Mouse (Mus musculus) midbrain, embryonic 15.5 days (tissue): ENCODE results near the gene Mrpl41. TPM values are rescaled to one million over a fixed set of nuclear protein-coding genes. Genes with fewer than 3 reads are reported as not detected.
A peak's percentile ranks its signal among the peaks of the same experiment; 100 is the strongest.

Source experiments
- ATAC-seq: fragments of 200-750 bp; cut with Nextera tagmentation; replicated peaks from 2 replicates; pipeline ENCODE4 v1.8.0; 2017; ENCODE audit warnings: moderate TSS enrichment
- H3K27ac ChIP-seq: fragments of 300-500 bp; sonication (generic); 2 replicates; pipeline ENCODE4 v1.5.1; 2015; ENCODE audit warnings: mild to moderate bottlenecking, inconsistent platforms
- H3K27me3 ChIP-seq: fragments of 300-500 bp; sonication (generic); replicated peaks from 2 replicates; pipeline ENCODE4 v1.6.1; 2015; ENCODE audit warnings: inconsistent platforms
- H3K36me3 ChIP-seq: fragments of 300-500 bp; sonication (generic); replicated peaks from 2 replicates; pipeline ENCODE4 v1.6.1; 2015; ENCODE audit warnings: inconsistent platforms
- H3K4me1 ChIP-seq: fragments of 300-500 bp; sonication (generic); 2 replicates; pipeline ENCODE4 v1.6.1; 2015; ENCODE audit warnings: inconsistent platforms
- H3K4me2 ChIP-seq: fragments of 300-500 bp; sonication (generic); 2 replicates; pipeline ENCODE4 v1.6.1; 2015; ENCODE audit warnings: inconsistent platforms, mild to moderate bottlenecking, moderate library complexity
- H3K4me3 ChIP-seq: fragments of 300-500 bp; sonication (generic); 2 replicates; pipeline ENCODE4 v1.5.1; 2015; ENCODE audit warnings: mild to moderate bottlenecking, inconsistent platforms
- H3K9ac ChIP-seq: fragments of 300-500 bp; sonication (generic); 2 replicates; pipeline ENCODE4 v1.6.1; 2015; ENCODE audit warnings: mild to moderate bottlenecking, inconsistent platforms
- H3K9me3 ChIP-seq: fragments of 300-500 bp; sonication (generic); 2 replicates; pipeline ENCODE4 v1.6.1; 2016; ENCODE audit warnings: inconsistent platforms
- WGBS: fragments of 180-500 bp; shearing (Covaris S2); methylation state at CpG from one replicate; pipeline ENCODE4 v1.1.7; 2015; ENCODE audit warnings: mixed read lengths; 5-methylcytosine and 5-hydroxymethylcytosine counted together
- polyA plus RNA-seq: library from polyadenylated mRNA; unstranded; fragments of >200 nt; fragmentation: Nextera tagmentation; extraction: Ambion mirVana; gene quantifications from 2 replicates; pipeline ENCODE4 v1.2.1, GENCODE M21; 2015

Gene Mrpl41
- polyA plus RNA-seq = 139 and 148 TPM in 2 replicates

GRCm38 (mm10) chr2:24974906-24975703, at the start of gene Mrpl41:
TSS of gene Mrpl41 (minus strand) at chr2:24975098.
- peak within 1 kb of the TSS; percentile 57 for H3K9ac ChIP-seq
- WGBS = 0% methylated on average over 64 of the region's 64 CpGs

GRCm38 (mm10) chr2:25022678-25023077, 47.8 kb upstream of the Mrpl41 start:
- Histone ChIP-seq H3K36me3 (no peaks in the 10 kb centered on the region), H3K27me3 (no peaks in the 10 kb centered on the region), H3K9ac (no peak overlapping the region), H3K27ac (no peak overlapping the region), H3K4me3 (no peak overlapping the region), H3K4me1 (no peaks in the 10 kb centered on the region), H3K9me3 (no peaks in the 10 kb centered on the region), H3K4me2 (no peak overlapping the region)
- 100% methylated on average over 1 of the region's 1 CpGs for WGBS
- ATAC-seq = no peak

More at GRCm38 (mm10) chr2:24974906-24975703, at the start of gene Mrpl41:
- Histone ChIP-seq H3K4me1 (peaks cover 24% of the 10 kb centered on the region), H3K36me3 (peaks cover 17% of the 10 kb centered on the region), H3K27ac (peak within 1 kb of the TSS; percentile 89), H3K4me2 (peak within 1 kb of the TSS; percentile 98), H3K4me3 (peak within 1 kb of the TSS; percentile 72), H3K27me3 (no peaks in the 10 kb centered on the region), H3K9me3 (no peaks in the 10 kb centered on the region)
- ATAC-seq = peak; percentile 100

GRCm38 (mm10) chr2:25008250-25008649, 33.4 kb upstream of the Mrpl41 start:
- H3K4me2 ChIP-seq = no peak overlapping the region
- ATAC-seq = no peak
- no peaks in the 10 kb centered on the region for H3K27me3 ChIP-seq
- no peaks in the 10 kb centered on the region for H3K4me1 ChIP-seq
- H3K9me3 ChIP-seq = no peaks in the 10 kb centered on the region
- no peak overlapping the region for H3K27ac ChIP-seq
- H3K9ac ChIP-seq = no peak overlapping the region
- H3K4me3 ChIP-seq = no peak overlapping the region
- H3K36me3 ChIP-seq = no peaks in the 10 kb centered on the region

GRCm38 (mm10) chr2:25006767-25007166, 31.9 kb upstream of the Mrpl41 start:
- Histone ChIP-seq H3K9ac (no peak overlapping the region), H3K4me2 (no peak overlapping the region), H3K4me3 (no peak overlapping the region), H3K36me3 (no peaks in the 10 kb centered on the region), H3K27me3 (no peaks in the 10 kb centered on the region), H3K4me1 (no peaks in the 10 kb centered on the region), H3K27ac (no peak overlapping the region), H3K9me3 (no peaks in the 10 kb centered on the region)
- no peak for ATAC-seq
- WGBS = 95% methylated on average over 1 of the region's 1 CpGs

- Histone ChIP-seq H3K4me2 (no peak overlapping the region), H3K4me3 (no peak overlapping the region), H3K9me3 (no peaks in the 10 kb centered on the region), H3K36me3 (no peaks in the 10 kb centered on the region), H3K27ac (no peak overlapping the region), H3K9ac (no peak overlapping the region), H3K4me1 (no peaks in the 10 kb centered on the region), H3K27me3 (no peaks in the 10 kb centered on the region)
- WGBS = 42% methylated on average over 9 of the region's 9 CpGs
- peak; percentile 56; the same call in 1 of the 2 replicates for ATAC-seq
Observed at GRCm38 (mm10) chr2:25003946-25004786, 29.3 kb upstream of the Mrpl41 start.

GRCm38 (mm10) chr2:25000544-25001235, 25.8 kb upstream of the Mrpl41 start:
- WGBS = 81% methylated on average over 3 of the region's 3 CpGs

GRCm38 (mm10) chr2:24996471-24996870, 21.6 kb upstream of the Mrpl41 start:
- Histone ChIP-seq H3K4me1 (no peaks in the 10 kb centered on the region), H3K27ac (no peak overlapping the region), H3K4me2 (no peak overlapping the region), H3K36me3 (no peaks in the 10 kb centered on the region), H3K9me3 (no peaks in the 10 kb centered on the region), H3K9ac (no peak overlapping the region), H3K27me3 (no peaks in the 10 kb centered on the region), H3K4me3 (no peak overlapping the region)
- no peak for ATAC-seq
- 93% methylated on average over 2 of the region's 2 CpGs for WGBS

More at GRCm38 (mm10) chr2:25000544-25001235, 25.8 kb upstream of the Mrpl41 start:
- Histone ChIP-seq H3K36me3 (no peaks in the 10 kb centered on the region), H3K4me2 (no peak overlapping the region), H3K9me3 (no peaks in the 10 kb centered on the region), H3K4me3 (no peak overlapping the region), H3K4me1 (no peaks in the 10 kb centered on the region), H3K27ac (no peak overlapping the region), H3K9ac (no peak overlapping the region), H3K27me3 (no peaks in the 10 kb centered on the region)
- ATAC-seq = no peak

GRCm38 (mm10) chr2:24995332-24995731, 20.4 kb upstream of the Mrpl41 start:
- no peak for ATAC-seq
- 95% methylated on average over 6 of the region's 6 CpGs for WGBS

GRCm38 (mm10) chr2:24987762-24988161, 12.9 kb upstream of the Mrpl41 start:
- no peak overlapping the region for H3K4me2 ChIP-seq
- no peaks in the 10 kb centered on the region for H3K9me3 ChIP-seq
- no peak overlapping the region for H3K4me3 ChIP-seq
- ATAC-seq = no peak
- H3K27me3 ChIP-seq = no peaks in the 10 kb centered on the region
- WGBS = 75% methylated on average over 2 of the region's 2 CpGs
- no peak overlapping the region for H3K27ac ChIP-seq
- H3K36me3 ChIP-seq = no peaks in the 10 kb centered on the region
- H3K9ac ChIP-seq = no peak overlapping the region
- no peaks in the 10 kb centered on the region for H3K4me1 ChIP-seq

More at GRCm38 (mm10) chr2:24995332-24995731, 20.4 kb upstream of the Mrpl41 start:
- Histone ChIP-seq H3K27me3 (no peaks in the 10 kb centered on the region), H3K4me3 (no peak overlapping the region), H3K36me3 (no peaks in the 10 kb centered on the region), H3K4me2 (no peak overlapping the region), H3K4me1 (no peaks in the 10 kb centered on the region), H3K9me3 (no peaks in the 10 kb centered on the region), H3K9ac (no peak overlapping the region), H3K27ac (no peak overlapping the region)

GRCm38 (mm10) chr2:24976960-24977359, 2.1 kb upstream of the Mrpl41 start:
- no peaks in the 10 kb centered on the region for H3K27me3 ChIP-seq
- ATAC-seq = no peak
- H3K36me3 ChIP-seq = peaks cover 6% of the 10 kb centered on the region
- H3K4me1 ChIP-seq = peaks cover 24% of the 10 kb centered on the region
- WGBS = 91% methylated on average over 5 of the region's 5 CpGs
- H3K4me2 ChIP-seq = no peak overlapping the region
- no peaks in the 10 kb centered on the region for H3K9me3 ChIP-seq
- H3K4me3 ChIP-seq = no peak overlapping the region
- H3K9ac ChIP-seq = no peak overlapping the region
- no peak overlapping the region for H3K27ac ChIP-seq

- under 1% methylated on average over 16 of the region's 16 CpGs for WGBS
- Histone ChIP-seq H3K27ac (peak within 1 kb of the TSS; percentile 89), H3K27me3 (no peaks in the 10 kb centered on the region), H3K9me3 (no peaks in the 10 kb centered on the region), H3K4me2 (peak within 1 kb of the TSS; percentile 98), H3K36me3 (peaks cover 10% of the 10 kb centered on the region), H3K4me1 (peaks cover 24% of the 10 kb centered on the region), H3K9ac (peak within 1 kb of the TSS; percentile 57), H3K4me3 (peak within 1 kb of the TSS; percentile 72)
- peak; percentile 26; the same call in 1 of the 2 replicates for ATAC-seq
Observed at GRCm38 (mm10) chr2:24975704-24976297, 903 bp upstream of the Mrpl41 start, which contains the start of gene Pnpla7. TSS of gene Pnpla7 (plus strand) at chr2:24976033.
